Mouse (Mus musculus): ENCODE results near the gene Fgr.

Fgr gene

GRCm38 (mm10) chr4:133015710-133016651 lies 42.1 kb downstream of the Fgr start:
- DNase-seq (ENCODE audit: low spot score) = no peak

DNA sequence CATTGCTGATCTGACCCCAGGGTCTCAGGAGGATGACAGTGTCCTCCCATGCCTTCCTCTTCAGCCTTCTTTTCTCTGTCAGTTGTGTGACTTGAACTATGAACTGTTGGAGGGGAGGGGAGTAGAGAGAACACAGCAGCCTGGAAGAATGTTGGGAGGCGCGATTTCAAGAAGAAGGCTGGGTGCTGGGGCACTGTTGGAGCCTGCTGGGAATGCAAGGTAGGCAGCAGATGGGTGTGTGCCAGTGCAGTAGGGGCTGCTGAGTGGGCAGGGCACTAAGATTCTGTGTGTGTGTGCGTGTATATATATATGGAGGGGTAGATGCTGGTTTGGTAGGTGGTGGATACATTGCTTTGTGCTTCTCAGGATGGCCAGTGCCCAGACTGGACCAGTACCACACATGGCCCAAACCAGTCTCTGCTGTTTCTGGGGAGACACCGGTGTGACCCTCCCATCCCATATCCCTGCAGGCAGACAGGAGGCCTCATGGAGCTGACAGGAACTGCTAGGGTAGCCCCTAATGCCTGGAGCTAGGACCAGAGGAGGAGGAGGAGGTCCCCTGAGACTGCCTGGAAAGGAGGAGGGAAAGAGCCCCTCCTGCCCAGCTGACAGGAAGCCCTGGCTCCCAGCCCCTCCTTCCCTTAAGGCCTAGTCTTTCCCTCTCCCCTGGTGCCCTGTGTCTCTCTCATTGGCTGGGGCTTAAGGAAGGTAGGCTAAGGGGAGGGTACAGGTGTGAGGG lies 43.0 kb downstream of the Fgr start:
- DNase-seq (ENCODE audit: low spot score) = peak; percentile 51

DNA sequence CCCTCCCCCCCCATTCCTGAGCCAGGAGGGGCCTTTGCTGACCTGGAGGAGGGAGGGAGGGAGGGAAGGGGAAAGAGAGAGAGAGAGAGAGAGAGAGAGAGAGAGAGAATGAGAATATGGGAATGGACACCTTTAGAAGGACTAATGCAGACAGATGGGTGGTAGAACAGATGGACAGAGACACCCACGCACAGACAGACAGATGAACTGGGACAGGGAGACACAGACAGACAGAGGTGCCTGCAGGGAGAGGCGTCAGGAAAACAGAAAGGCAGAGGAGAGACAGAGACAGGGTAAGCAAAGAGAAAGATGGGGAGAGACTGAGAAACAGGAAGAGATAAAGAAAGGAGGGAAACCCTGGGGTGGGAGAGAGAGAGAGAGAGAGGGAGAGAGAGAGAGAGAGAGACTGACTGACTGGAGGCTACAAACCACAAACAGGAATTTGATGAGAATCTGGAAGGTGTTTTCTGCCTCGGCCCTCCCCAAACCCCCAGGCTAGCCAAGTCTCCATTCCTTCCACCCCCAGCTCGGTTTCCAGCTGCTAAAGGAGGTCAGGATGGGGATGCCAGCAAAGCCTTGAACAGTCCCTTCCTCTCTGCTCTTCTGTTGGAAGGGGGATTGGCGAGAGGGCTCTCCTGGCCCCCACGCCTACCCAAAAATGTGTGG lies 43.8 kb downstream of the Fgr start:
- DNase-seq (ENCODE audit: low spot score) = no peak

- DNase-seq (ENCODE audit: low spot score) = no peak
Measured at GRCm38 (mm10) chr4:133018263-133018798, 44.4 kb downstream of the Fgr start.

DNA sequence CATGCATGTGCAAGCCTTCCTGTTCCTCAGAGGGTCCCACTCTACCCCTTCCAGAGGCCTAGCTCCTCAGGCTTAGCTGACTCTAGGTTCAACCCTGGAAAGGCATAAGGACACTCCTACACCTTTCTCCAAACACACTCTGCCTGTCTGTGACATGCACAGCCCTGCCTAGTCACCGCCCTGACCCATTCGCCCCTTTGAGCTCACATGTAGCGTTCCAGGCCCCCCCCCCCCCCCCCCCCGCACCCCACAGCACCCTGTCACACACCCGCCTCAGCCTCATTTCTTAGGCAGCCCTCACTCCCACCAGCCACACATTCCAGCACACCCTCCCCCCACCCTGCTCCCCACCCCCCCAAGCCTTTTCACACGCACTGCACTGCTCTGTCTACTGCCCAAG lies 46.8 kb downstream of the Fgr start:
- no peak for DNase-seq (ENCODE audit: low spot score)

- peak; percentile 64 for DNase-seq (ENCODE audit: low spot score)
Measured at GRCm38 (mm10) chr4:133021181-133021671, 47.3 kb downstream of the Fgr start.

DNA sequence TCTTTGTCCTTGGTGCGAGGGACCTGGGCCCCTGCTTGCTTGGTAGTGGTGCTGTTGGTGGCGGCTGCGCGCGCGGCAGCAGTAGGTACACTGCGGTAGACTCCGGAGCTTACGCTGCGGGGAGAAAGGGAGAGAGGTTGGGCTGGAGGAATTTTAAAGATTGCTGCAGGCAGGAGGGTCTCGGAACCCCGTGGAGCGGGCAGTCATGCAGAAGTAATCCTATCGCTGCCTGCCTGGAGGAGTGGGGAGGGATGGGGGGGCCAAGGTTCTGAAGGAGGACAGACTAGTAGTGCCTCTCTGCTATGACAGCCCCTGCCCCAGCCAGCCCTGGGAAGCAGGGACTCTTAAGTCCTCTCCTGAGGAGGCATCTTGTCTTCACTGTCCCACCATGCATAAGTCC lies 48.3 kb downstream of the Fgr start:
- peak; percentile 67 for DNase-seq (ENCODE audit: low spot score)

GRCm38 (mm10) chr4:133022954-133023635 lies 49.2 kb downstream of the Fgr start:
- peak; percentile 53 for DNase-seq (ENCODE audit: low spot score)

GRCm38 (mm10) chr4:133023636-133024035 lies 49.7 kb downstream of the Fgr start:
- DNase-seq (ENCODE audit: low spot score) = peak; percentile 39

GRCm38 (mm10) chr4:133024404-133024803 lies 50.5 kb downstream of the Fgr start:
- DNase-seq (ENCODE audit: low spot score) = no peak

DNA sequence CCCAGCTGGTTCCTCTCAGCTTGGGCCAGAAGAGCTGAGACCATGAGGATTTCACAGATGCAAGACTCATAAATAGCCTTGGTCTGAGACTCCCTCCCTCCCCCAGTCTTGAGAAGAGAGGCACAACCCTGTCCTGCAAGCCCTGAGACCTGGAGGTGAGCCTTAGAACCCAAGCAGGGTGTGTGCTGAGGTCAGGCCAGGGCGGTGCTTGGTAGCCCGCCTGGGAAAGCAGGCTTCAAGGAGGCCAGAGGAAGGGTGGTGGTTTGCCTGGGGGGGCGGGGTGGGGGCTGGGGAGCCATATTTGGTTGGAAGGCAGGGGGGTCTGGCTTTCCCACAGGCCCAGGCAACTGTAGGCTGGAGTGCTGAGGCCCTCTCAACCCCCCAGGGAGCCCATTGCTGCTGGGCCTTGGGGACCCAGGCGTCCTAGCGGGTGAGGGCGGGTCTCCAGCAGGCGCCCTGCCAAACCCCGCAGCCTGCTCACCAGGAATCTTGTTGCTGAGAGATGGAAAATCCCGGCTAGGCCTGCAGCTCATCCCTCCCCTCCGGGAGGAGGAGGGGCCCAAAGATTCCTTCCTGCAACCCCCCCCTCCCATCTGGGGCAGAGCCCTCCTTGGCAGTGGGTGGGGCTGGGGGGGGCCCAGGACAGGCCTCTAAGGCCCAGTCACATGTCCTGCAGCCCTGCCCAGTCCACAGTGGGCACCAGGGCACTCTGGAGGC lies 51.2 kb downstream of the Fgr start:
- DNase-seq (ENCODE audit: low spot score) = peak; percentile 9

DNA sequence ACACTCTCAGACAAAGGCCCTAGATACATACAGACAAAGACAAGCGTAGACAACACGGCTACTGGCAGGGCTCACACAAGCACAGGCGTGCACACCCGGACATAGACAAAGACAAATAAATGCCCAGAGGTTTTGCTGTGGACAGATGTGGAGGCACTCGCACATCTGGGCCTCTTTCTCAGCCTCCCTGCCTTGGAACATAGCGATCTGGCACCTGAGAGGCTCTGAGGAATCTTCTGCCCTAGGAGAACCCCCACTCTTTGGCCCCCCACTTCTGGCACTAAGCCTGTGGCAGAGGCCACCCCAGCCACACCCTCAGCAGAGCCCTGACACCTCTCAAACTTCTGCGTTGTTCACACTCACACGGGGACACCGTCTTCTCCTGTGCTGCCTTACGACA lies 52.4 kb downstream of the Fgr start:
- DNase-seq (ENCODE audit: low spot score) = no peak

- DNase-seq (ENCODE audit: low spot score) = peak; percentile 21
Measured at GRCm38 (mm10) chr4:133026826-133027375, 53.0 kb downstream of the Fgr start.

DNA sequence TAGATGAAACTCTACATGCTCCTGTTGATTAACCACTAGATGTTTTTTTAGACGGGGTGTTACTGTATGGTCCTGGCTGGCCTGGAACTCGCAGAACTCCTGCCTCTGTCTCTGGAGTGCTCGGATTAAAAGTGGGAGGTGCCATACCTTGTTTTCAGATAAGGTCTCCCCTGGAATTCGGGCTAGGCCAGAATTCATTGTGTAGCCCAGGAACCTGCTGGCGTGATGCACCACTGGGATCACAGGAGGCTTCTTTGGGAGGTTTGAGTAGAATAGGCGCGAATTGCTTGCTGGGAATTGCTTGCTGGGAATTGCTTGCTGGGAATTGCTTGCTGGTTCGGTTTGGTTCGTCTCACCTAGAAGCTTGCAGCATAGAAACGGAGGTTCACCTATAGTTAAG lies 53.8 kb downstream of the Fgr start:
- DNase-seq (ENCODE audit: low spot score) = no peak

DNA sequence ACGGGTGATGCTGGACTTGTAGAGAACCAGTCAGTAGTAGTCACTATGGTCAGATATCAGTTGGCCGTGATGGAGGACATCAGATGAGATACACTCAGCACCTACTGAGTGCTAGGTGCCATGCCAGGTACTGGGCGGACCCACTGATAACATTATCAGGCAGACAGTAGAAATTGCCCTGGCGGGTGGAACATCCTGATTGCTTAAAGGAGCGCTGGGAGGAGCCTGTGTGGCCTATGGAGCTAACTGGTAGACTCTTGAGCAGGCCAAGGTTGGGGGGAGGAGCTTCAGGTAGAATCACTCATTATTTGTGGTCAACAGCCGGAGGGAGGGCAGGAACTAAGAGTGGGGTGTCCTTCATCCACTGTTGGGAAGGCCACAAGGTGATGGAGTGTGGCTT lies 54.3 kb downstream of the Fgr start:
- DNase-seq (ENCODE audit: low spot score) = no peak

DNA sequence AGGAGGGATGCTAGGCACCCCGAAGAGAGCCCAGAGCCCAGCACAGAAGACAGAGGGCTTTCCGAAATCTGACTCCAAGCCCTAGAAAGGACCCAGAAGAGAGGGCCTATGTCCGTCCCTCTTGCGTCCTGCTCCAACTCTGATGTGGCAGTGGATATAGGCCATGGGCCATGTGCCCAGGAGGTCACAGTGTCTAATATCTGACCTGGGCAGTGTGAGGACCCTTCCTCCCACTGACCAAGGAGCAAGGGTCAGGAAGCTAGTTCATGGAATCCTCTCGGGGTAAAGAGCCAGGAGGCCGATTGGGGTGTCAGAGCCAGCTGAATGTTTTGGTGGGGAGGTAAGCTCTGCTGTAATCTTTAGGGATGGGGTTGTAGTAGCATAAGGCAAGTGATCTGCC lies 55.0 kb downstream of the Fgr start:
- DNase-seq (ENCODE audit: low spot score) = no peak

- no peak for DNase-seq (ENCODE audit: low spot score)
Measured at GRCm38 (mm10) chr4:133032410-133033095, 58.7 kb downstream of the Fgr start.

DNA sequence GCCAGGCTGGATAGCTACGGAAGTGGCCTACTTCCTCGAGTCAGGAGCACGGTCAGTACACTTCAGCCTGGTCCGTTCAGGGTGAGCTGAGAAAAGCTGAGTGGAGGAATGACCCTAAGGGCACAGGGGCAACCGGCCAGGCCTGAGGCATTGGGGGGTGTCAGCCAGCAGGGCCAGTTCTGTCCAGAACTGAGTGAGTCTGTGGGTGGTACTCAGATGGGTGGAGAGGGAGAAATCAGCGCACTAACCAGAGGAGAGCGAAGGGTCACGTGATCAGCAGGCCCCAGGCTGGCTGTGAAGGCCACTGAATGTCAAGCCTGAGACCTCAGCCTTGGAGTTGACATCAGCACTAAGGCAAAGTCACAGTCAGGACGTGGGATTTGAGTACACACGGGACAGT lies 60.6 kb downstream of the Fgr start:
- no peak for DNase-seq (ENCODE audit: low spot score)

GRCm38 (mm10) chr4:133035446-133035845 lies 61.6 kb downstream of the Fgr start:
- no peak for DNase-seq (ENCODE audit: low spot score)

- no peak for DNase-seq (ENCODE audit: low spot score)
Measured at GRCm38 (mm10) chr4:133035946-133036345, 62.1 kb downstream of the Fgr start.

All from retina, embryonic 14.5 days (tissue).